Mouse (Mus musculus) brown adipose tissue, adult 24 weeks (tissue): ENCODE measurements around the gene Scgn. TPM values are rescaled to one million over a fixed set of nuclear protein-coding genes. Genes with fewer than 3 reads are reported as not detected.
A peak's percentile ranks its signal among the peaks of the same experiment; 100 is the strongest.

Experiments
- H3K27ac ChIP-seq: fragments of 200-500 bp; replicated peaks from 2 replicates; pipeline ENCODE4 v1.5.1; 2012; ENCODE audit warnings: low read depth, mild to moderate bottlenecking, low read length
- H3K4me1 ChIP-seq: fragments of 200-500 bp; 2 replicates; pipeline ENCODE4 v1.6.1; 2012; ENCODE audit warnings: low read length, mixed read lengths; ENCODE audit not compliant: control insufficient read depth, insufficient read depth, insufficient read length
- H3K4me3 ChIP-seq: fragments of 200-500 bp; 2 replicates; pipeline ENCODE4 v1.5.1; 2012; ENCODE audit warnings: low read depth, mild to moderate bottlenecking, low read length, moderate library complexity; ENCODE audit not compliant: insufficient read depth
- polyA plus RNA-seq: library from polyadenylated mRNA; stranded (reverse); fragments of >200 nt; gene quantifications from 2 replicates; pipeline ENCODE4 v1.2.4, GENCODE M21; 2012; ENCODE audit not compliant: missing spikeins, insufficient read depth, insufficient read length

Scgn gene
- polyA plus RNA-seq: not detected in 2 replicates

DNA sequence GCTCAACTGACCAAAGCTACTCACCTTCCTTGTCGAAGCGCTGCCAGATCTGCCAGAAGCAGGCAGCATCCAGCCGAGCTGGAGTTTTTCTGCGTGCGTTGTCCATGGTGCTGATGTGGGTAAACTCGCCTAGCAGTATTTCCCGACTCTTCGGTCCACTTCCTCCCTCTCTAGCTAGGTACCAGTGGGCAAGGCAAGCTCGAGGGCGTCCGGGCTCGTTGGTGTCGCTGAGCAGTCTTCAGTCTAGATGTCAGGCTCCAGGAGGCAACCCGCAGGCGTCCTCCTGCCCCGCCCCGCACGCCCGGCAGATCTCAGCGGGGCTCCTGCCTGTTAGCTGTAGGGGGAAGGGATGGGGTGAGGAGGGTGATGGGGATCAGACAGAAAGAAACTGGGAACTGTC lies at the start of gene Scgn:
Gene Scgn (minus strand): TSS at position 287 of the 400 bp plus-strand sequence.
- Histone ChIP-seq H3K4me1 (no peaks in the 10 kb centered on the region), H3K27ac (no peak within 1 kb of the TSS), H3K4me3 (no peak within 1 kb of the TSS)

DNA sequence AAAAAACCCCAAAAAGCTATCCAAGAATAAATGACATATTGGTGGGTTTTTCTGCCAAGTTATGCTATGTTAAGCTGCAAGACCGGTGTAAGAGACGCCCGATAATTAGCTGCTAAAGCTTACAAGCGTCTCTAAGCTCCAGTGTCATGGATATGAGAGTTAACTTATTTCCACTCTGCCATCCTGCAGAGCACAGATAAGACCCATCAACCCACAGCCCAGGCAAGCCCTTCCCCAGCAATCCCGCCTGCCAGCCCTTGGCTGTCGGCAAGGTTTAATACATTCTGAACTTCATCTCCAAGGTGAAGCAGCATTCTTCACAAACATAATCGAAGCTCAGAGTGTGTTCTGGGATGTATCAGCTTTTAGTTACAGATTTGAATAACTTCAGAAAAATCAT lies 49.2 kb upstream of the Scgn start:
- H3K4me1 ChIP-seq: no peaks in the 10 kb centered on the region
- no peak overlapping the region for H3K27ac ChIP-seq
- no peak overlapping the region for H3K4me3 ChIP-seq

DNA sequence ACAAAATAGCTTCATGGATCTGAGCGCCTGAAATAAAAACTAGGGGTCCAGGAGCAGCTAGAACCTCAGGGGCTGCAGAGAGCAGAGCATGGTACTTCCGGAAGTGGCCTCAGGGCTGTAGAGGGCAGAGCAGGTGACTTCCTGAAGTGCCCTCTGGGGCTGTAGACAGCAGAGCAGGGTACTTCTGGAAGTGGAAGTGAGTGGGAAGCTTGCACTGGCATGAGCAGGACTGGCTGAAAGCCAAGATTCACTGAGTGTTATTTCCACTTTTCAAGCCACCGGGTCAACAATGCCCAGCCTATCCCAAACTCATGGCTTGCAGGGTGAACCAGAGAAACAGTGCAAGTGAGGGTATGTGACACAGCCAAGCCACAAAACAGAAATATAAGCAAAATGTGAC lies 46.5 kb upstream of the Scgn start:
- Histone ChIP-seq H3K4me1 (no peaks in the 10 kb centered on the region), H3K27ac (no peak overlapping the region)

DNA sequence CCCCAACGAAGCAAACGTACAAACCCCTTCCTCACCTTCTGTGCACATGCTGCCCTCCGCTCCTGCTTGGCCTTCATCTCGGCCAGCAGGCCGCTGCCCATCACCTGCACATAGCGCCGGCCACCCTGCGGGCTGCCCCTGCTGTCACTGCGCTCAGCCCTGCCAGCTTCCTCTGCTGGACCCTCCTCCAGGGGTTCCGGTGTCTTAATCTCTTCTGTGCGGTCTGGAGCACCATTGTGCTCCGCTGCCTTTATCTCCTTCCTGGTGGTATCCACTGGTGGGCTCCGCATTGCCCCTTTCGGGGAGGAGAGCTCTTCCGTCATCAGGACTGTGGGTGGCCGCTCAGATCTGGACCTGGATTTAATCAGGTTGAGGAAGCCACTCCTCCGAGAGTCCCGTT lies 45.1 kb upstream of the Scgn start:
- Histone ChIP-seq H3K4me3 (peak overlapping the region; percentile 20; the same call in 1 of the 2 replicates), H3K27ac (no peak overlapping the region), H3K4me1 (no peaks in the 10 kb centered on the region)

More for the DNA sequence above, 46.5 kb upstream of the Scgn start:
- no peak overlapping the region for H3K4me3 ChIP-seq

DNA sequence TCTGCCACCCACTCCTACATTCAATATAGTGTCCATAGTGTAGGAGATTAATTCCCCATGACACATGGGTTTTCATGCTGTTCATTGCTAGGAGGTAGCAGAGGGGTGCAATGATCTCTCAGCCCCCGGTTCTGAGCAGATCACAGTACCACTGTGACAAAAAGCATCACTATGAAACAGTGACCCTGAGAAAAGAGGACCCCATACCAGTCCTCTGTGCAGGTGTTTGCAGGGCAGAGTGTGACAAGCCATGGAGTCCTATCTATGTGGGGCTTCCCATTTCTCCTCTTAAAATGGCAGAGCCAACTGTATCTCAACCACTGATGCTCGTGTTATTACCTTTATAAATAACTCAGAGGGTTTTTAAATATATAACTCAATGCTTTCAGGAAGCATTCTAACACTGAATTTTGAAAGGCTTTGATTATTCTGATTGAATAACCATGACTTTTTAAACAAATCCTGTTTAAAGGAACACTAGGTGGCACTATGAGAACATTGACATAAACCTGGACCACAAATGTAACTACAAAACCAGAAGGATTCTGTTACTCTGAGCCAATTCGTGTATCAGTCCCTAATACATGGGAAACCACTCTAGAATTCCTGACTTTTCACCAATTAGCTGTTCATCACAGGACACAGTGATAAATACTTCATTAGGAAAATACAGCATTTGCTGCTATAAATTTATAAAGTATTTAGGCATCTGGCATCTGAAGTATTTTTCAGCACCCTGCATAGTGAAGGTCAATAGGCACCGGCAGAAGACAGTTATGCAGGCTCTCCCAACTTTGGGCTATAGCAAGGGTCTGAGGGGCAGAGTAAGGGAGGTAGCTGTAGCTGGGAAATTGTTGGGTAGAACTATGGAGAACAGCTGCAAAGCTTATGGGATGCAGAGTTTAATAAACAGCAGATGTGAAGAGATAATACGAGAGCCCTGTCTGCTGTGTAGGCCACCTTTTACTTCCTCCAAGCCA lies 36.5 kb upstream of the Scgn start:
- Histone ChIP-seq H3K4me1 (no peaks in the 10 kb centered on the region), H3K27ac (no peak overlapping the region), H3K4me3 (no peak overlapping the region)

DNA sequence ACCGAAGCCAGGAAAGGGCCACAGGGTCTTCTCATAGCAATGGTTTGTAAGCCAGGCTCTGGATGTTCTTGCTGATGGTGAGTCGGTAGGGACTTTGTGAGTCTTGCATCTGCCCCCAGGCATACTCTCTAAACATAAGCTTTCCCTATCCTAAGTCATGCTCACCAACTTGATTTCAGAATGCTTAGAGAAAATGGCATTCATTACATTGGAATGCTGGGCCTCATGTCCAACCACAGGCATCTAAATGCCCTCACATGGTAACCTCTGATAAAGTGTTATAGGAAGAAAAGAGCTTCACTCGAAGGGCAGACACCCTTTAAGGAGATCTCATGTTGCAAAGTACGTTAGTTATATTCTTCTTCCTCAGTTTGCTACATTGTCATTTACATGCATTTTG lies 27.5 kb upstream of the Scgn start:
- Histone ChIP-seq H3K4me1 (no peaks in the 10 kb centered on the region), H3K27ac (no peak overlapping the region)

DNA sequence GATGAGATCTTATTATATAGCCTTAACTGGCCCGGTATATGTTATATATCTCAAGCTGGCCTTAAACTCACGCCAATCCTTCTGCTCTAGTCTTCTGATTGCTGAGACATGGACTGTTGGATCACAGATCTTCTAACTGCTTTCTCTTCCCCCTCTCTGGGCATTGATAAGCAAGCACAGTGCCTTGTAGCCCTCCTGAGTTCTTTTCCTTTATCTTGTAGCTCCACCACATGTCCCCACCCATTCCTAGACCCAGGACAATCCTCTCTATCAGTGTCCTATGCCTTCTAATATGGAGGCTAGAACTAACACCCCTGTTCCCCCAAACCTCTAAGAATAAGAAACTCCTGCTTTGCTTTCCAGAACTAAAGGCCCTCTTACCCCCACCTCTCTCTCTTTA lies 14.5 kb upstream of the Scgn start:
- H3K27ac ChIP-seq: no peak overlapping the region
- H3K4me1 ChIP-seq: no peaks in the 10 kb centered on the region
- no peak overlapping the region for H3K4me3 ChIP-seq

More for the DNA sequence above, 27.5 kb upstream of the Scgn start:
- no peak overlapping the region for H3K4me3 ChIP-seq

DNA sequence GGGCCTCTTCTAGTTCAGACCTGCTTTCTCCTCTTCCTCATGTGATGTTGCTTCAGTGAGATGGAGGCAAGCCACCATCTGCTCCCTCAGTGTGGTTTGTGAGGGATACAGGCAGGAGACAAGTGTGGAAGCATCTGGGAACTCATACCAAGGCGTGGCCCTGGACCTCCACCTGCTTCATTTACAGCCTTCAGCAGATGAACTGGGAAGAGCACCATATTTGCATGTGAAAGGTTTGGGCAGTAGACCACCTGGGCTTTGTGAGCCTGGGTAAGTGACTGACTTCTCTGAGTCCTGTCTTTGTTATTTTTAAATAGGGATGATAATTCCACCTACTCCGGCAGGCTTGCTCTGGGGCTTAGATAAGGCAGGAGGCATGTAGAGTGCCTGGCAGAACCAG lies 10.8 kb upstream of the Scgn start:
- no peaks in the 10 kb centered on the region for H3K4me1 ChIP-seq
- H3K27ac ChIP-seq: no peak overlapping the region
- no peak overlapping the region for H3K4me3 ChIP-seq

DNA sequence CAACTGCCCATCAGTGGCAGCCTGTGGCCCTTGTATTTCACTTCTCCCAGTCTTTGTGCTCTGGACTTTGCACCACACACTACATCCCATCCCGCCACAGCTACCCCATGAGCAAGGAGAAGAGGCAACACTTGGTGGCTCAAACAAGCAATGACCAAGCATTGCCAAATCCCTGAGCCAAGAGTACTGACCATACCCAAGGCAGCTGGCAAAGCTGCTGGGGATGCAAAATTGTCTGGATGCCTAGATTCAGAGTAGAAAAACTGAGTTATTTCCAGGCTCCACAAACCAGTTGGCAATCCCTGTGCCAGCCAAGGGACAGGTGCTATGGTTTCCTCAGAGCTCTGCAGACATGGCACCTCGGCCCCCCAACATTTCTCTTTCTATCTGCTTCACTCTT lies 10.1 kb upstream of the Scgn start:
- H3K27ac ChIP-seq: no peak overlapping the region
- no peak overlapping the region for H3K4me3 ChIP-seq
- no peaks in the 10 kb centered on the region for H3K4me1 ChIP-seq

DNA sequence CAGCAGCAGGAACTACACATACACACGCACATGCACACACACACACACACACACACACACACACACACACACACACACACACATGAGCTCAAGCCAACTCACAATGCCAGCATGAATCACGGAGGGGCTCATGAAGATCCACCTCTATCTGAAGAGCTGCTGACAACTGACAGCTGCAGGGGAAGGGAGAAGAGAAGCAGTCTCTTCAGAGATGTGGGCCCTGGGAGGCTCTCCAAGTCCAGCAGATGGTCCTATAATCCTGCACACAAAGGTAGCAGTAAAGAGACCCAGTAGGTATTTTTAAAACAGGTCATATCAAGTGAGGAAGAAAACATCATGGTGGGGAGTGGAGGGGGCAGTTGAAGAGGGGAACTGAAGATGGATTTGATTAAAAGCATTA lies 7.8 kb upstream of the Scgn start:
- no peak overlapping the region for H3K4me3 ChIP-seq
- H3K4me1 ChIP-seq: no peaks in the 10 kb centered on the region
- H3K27ac ChIP-seq: no peak overlapping the region

DNA sequence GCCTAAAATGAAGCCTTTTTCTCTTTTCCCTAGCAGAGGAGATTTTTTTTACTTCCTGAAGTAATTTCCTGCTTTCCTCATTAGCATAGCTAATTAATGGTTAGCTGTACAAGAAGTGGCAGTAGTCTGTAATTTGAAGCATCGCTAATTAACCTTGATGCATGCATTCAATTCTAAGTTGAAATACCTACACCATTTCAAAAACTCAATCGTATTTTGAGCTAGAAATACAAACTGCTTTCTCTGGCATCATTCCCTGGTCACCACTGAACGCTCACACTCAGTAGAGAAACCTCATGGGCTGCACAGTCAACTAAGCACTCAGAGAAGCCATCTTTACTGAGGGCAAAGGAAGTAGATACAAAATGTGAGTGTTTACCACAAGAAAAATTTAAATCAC lies 3.7 kb upstream of the Scgn start:
- no peak overlapping the region for H3K27ac ChIP-seq

DNA sequence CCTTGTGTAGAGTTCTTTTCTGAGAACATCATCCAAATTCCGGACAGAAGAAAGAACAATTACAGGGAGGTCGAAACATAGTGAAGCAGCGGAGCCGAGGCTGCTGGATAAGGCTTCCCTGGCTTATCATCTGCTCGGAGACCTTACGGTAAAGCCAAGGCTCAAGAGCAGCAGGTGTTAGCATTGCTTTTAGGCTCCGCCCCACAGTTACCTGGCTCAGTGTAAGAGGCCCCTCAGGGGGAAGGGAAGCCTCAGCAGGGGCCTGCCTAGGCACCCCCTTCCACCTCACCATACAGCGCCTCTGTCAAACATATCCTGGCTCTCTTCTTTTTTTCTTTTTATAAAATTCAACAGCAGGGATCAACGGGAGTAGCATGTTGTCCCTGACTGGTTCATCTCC lies 3.0 kb upstream of the Scgn start:
- Histone ChIP-seq H3K4me3 (no peak overlapping the region), H3K27ac (no peak overlapping the region), H3K4me1 (no peaks in the 10 kb centered on the region)

More for the DNA sequence above, 3.7 kb upstream of the Scgn start:
- Histone ChIP-seq H3K4me3 (no peak overlapping the region), H3K4me1 (no peaks in the 10 kb centered on the region)

DNA sequence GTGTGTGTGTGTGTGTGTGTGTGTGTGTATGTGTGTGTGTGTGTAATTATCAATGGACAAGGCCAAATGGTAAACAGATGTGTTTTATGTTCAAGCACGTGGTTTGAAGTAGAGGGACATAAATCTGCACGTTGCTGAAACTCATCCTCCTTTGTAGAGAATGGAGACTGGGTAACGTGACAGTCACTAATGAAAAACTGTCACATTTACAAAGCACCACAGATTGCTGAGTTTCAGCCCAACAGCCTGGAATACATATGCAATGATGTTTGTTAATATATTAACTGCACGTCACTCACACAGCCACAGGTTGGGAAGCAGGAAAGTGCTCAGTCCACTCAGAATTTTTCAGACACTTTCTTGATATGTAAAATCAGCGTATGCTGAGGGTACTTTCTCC lies 563 bp downstream of the Scgn start:
- Histone ChIP-seq H3K27ac (no peak overlapping the region), H3K4me1 (no peaks in the 10 kb centered on the region)

DNA sequence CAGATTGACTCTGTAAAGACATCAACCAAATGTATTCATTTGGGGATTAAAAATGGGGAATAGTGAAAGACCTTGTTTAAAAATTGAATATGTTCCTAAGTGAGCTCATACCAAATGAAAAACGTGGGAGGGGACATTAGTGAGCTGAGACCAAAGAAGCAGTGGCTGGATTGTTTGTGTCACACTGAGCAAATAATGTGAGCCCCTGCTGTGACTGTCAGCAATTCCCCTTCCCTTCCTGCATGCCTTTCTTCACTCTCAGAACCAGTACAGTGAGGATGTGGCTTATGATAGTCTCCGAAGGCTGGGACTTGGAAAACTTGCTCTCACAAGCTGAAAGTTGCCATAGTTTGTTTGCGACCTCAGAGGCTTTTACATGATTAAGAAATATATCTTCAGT lies 5.9 kb downstream of the Scgn start:
- no peaks in the 10 kb centered on the region for H3K4me1 ChIP-seq
- H3K27ac ChIP-seq: no peak overlapping the region
- no peak overlapping the region for H3K4me3 ChIP-seq

More for the DNA sequence above, 563 bp downstream of the Scgn start:
- H3K4me3 ChIP-seq: no peak overlapping the region

DNA sequence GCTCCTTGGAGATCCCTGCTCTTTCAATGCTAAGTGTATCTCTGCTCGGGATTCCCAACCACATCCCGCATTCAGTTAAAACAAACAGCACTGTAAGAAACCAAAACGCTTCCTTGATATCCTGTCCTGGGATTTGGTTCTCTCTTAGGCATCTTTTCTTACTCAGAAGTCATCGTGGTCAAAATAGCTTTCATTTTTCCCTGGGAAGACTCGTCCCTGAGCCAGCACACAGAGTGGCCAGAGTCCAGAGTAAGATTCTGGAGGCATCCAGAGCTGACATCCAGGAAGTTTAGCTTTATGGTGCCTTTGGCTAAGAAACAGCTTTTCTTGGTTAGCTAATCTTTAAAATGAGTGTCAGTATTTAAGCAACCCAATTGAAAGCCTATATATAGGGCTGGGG lies 18.7 kb downstream of the Scgn start:
- H3K27ac ChIP-seq: no peak overlapping the region
- no peak overlapping the region for H3K4me3 ChIP-seq
- no peaks in the 10 kb centered on the region for H3K4me1 ChIP-seq

DNA sequence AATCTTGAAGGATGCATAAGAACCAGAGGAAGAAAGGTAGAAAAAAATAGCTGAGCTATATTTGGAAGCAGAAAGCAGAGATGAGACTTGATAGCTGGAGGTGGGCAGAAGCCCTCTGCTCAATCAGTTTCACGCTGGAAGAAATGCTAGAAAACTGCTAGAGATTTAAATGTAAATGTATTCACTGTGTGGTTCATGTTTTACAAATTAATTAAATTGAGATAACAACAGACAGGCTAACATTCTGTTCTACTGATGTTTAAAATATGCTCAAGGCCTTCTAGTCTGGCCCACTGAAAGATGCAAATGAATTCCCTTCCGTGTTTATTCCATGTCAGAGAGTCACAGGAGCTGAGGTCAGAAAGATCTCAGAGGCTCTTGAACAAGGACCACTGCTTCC lies 19.1 kb downstream of the Scgn start:
- H3K4me1 ChIP-seq: no peaks in the 10 kb centered on the region
- no peak overlapping the region for H3K27ac ChIP-seq
- no peak overlapping the region for H3K4me3 ChIP-seq
